Mouse (Mus musculus): ENCODE data around the gene Gm21985. TPM values are rescaled to one million over a fixed set of nuclear protein-coding genes. Genes with fewer than 3 reads are reported as not detected.
"Not testable (repeated sequence)": the region's sequence is repeated elsewhere in the genome, so short reads cannot be mapped to it uniquely, and the experiment has no call there.

Gene Gm21985
- polyA plus RNA-seq, 1 experiment from 2014 or later = not detected

- no peak overlapping the region for H3K4me3 ChIP-seq (ENCODE audit: low read depth, low read length)
- H3K36me3 ChIP-seq (ENCODE audit: control insufficient read depth, insufficient read depth, low read length) = no peaks in the 10 kb centered on the region
- TF ChIP-seq CTCF (IDR thresholded peaks at IDR 0.05; ENCODE audit: low read depth) (no peak), EP300 (optimal IDR thresholded peaks at IDR 0.05) (no peak)
- H3K4me2 ChIP-seq (replicated peaks; ENCODE audit: low read depth) = no peak overlapping the region
- no peak overlapping the region for H3K9ac ChIP-seq (ENCODE audit: low read length)
- H3K4me1 ChIP-seq (replicated peaks; ENCODE audit: control insufficient read depth, insufficient read depth) = no peaks in the 10 kb centered on the region
- DNase-seq (ENCODE audit: low spot score) (no peak), ATAC-seq (ENCODE audit: low FRiP score, low TSS enrichment) (no peak)
- no peaks in the 10 kb centered on the region for H3K9me3 ChIP-seq (ENCODE audit: control insufficient read depth, low read length)
- H3K27me3 ChIP-seq (ENCODE audit: control insufficient read depth, insufficient read depth, low read length) = no peaks in the 10 kb centered on the region
- 58% methylated on average over 2 of the region's 2 CpGs for WGBS
- no peak overlapping the region for H3K27ac ChIP-seq (replicated peaks)
Observed at GRCm38 (mm10) chr2:112443491-112443890, 177.4 kb downstream of the Gm21985 start.

- Histone ChIP-seq H3K4me2 (replicated peaks; ENCODE audit: low read depth) (no peak overlapping the region), H3K9me3 (ENCODE audit: control insufficient read depth, low read length) (no peaks in the 10 kb centered on the region), H3K9ac (ENCODE audit: low read length) (no peak overlapping the region), H3K36me3 (ENCODE audit: control insufficient read depth, insufficient read depth, low read length) (no peaks in the 10 kb centered on the region), H3K27ac (replicated peaks) (no peak overlapping the region), H3K27me3 (ENCODE audit: control insufficient read depth, insufficient read depth, low read length) (no peaks in the 10 kb centered on the region), H3K4me1 (replicated peaks; ENCODE audit: control insufficient read depth, insufficient read depth) (no peaks in the 10 kb centered on the region), H3K4me3 (ENCODE audit: low read depth, low read length) (no peak overlapping the region)
- no peak for DNase-seq (ENCODE audit: low spot score)
- no peak for ATAC-seq (ENCODE audit: low FRiP score, low TSS enrichment)
- TF ChIP-seq EP300 (optimal IDR thresholded peaks at IDR 0.05) (no peak), CTCF (IDR thresholded peaks at IDR 0.05; ENCODE audit: low read depth) (no peak)
Observed at GRCm38 (mm10) chr2:112445511-112445910, 179.4 kb downstream of the Gm21985 start.

DNA sequence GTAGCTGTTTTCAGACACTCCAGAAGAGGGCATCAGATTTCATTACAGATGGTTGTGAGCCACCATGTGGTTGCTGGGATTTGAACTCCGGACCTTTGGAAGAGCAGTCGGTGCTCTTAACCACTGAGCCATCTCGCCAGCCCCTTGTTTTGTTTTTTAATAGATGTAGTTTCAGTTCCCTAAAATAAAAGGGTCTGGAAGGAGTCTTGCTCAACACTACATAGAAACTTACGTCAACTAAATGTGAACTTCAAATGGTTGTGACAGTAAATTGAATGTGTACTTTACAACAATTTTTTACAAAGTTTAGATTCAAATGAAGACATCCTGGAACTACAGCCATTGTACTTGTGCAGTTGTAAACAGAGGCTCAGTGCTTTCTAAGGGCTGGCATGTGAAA is 181.9 kb downstream of the Gm21985 start:
- H3K4me2 ChIP-seq (replicated peaks; ENCODE audit: low read depth); ATAC-seq (ENCODE audit: low FRiP score, low TSS enrichment); H3K4me1 ChIP-seq (replicated peaks; ENCODE audit: control insufficient read depth, insufficient read depth); DNase-seq (ENCODE audit: low spot score); H3K27ac ChIP-seq (replicated peaks); H3K9me3 ChIP-seq (ENCODE audit: control insufficient read depth, low read length); H3K9ac ChIP-seq (ENCODE audit: low read length); H3K36me3 ChIP-seq (ENCODE audit: control insufficient read depth, insufficient read depth, low read length); H3K27me3 ChIP-seq (ENCODE audit: control insufficient read depth, insufficient read depth, low read length); H3K4me3 ChIP-seq (ENCODE audit: low read depth, low read length): not testable (repeated sequence)
- WGBS = 76% methylated on average over 4 of the region's 4 CpGs

- Histone ChIP-seq H3K4me3 (ENCODE audit: low read depth, low read length) (no peak overlapping the region), H3K4me1 (replicated peaks; ENCODE audit: control insufficient read depth, insufficient read depth) (no peaks in the 10 kb centered on the region), H3K36me3 (ENCODE audit: control insufficient read depth, insufficient read depth, low read length) (no peaks in the 10 kb centered on the region), H3K27ac (replicated peaks) (no peak overlapping the region), H3K9me3 (ENCODE audit: control insufficient read depth, low read length) (no peaks in the 10 kb centered on the region), H3K9ac (ENCODE audit: low read length) (no peak overlapping the region), H3K4me2 (replicated peaks; ENCODE audit: low read depth) (no peak overlapping the region), H3K27me3 (ENCODE audit: control insufficient read depth, insufficient read depth, low read length) (no peaks in the 10 kb centered on the region)
- no peak for DNase-seq (ENCODE audit: low spot score)
- ATAC-seq (ENCODE audit: low FRiP score, low TSS enrichment) = no peak
- TF ChIP-seq CTCF (IDR thresholded peaks at IDR 0.05; ENCODE audit: low read depth) = no peak
- TF ChIP-seq EP300 (optimal IDR thresholded peaks at IDR 0.05) = no peak
Observed at GRCm38 (mm10) chr2:112448510-112449059, 182.5 kb downstream of the Gm21985 start.

DNA sequence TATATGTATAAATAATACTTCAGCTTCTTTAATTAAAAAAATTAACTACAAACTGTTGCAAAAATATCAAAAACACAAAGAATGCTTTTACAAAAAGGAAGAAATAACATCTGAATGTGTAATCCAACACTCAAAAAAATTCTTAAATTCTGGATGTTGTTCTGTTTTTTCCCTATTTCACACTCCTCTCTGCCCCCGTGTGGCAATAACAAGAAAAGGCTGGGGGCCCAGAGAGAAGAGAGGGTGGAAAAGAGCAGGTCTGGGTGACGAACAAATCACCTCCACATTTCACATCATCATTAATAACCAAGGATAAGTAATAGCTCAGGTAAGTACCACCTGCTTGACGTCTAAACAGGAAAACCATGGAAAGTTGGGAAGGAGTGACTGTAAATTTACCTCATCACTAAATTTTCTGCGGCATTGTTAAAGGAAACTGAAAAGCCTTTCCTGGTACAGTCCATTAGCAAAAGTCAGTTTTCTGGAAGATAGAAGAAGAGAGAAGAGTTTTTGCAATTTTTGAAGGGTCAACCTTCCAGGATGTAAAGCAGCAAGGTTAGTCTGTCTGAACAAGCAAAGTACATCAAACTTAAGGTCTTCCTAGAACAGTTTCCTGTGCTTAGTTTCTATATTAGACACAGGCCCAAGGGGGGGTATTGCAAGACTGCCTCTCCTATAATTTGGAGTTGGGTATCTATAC is 183.6 kb downstream of the Gm21985 start:
- TF ChIP-seq EP300 (optimal IDR thresholded peaks at IDR 0.05) (no peak), CTCF (IDR thresholded peaks at IDR 0.05; ENCODE audit: low read depth) (peak; percentile 73)
- no peak for ATAC-seq (ENCODE audit: low FRiP score, low TSS enrichment)
- WGBS = 27% methylated on average over 4 of the region's 4 CpGs

DNA sequence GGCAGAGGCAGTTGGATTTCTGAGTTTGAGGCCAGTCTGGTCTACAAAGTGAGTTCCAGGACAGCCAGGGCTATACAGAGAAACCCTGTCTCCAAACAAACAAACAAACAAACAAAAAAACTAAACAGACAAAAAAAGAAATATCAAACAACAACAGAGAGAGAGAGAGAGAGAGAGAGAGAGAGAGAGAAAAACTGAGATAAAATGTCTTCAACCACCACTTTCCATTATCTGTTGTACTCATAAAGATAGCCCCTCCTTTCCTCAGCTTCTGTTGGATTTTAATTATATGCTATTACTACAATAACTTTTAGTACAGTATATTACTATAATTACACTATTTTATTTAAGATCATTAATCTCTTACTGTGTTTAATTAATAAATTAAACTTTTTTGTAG is 186.4 kb downstream of the Gm21985 start:
- H3K27ac ChIP-seq (replicated peaks); DNase-seq (ENCODE audit: low spot score); ATAC-seq (ENCODE audit: low FRiP score, low TSS enrichment); H3K9me3 ChIP-seq (ENCODE audit: control insufficient read depth, low read length); H3K27me3 ChIP-seq (ENCODE audit: control insufficient read depth, insufficient read depth, low read length); H3K36me3 ChIP-seq (ENCODE audit: control insufficient read depth, insufficient read depth, low read length); H3K4me2 ChIP-seq (replicated peaks; ENCODE audit: low read depth); H3K4me1 ChIP-seq (replicated peaks; ENCODE audit: control insufficient read depth, insufficient read depth); H3K4me3 ChIP-seq (ENCODE audit: low read depth, low read length); H3K9ac ChIP-seq (ENCODE audit: low read length): not testable (repeated sequence)

More for the DNA sequence above, 183.6 kb downstream of the Gm21985 start:
- Histone ChIP-seq H3K4me3 (ENCODE audit: low read depth, low read length) (no peak overlapping the region), H3K4me2 (replicated peaks; ENCODE audit: low read depth) (no peak overlapping the region), H3K4me1 (replicated peaks; ENCODE audit: control insufficient read depth, insufficient read depth) (no peaks in the 10 kb centered on the region), H3K9me3 (ENCODE audit: control insufficient read depth, low read length) (no peaks in the 10 kb centered on the region), H3K27me3 (ENCODE audit: control insufficient read depth, insufficient read depth, low read length) (no peaks in the 10 kb centered on the region), H3K36me3 (ENCODE audit: control insufficient read depth, insufficient read depth, low read length) (no peaks in the 10 kb centered on the region), H3K9ac (ENCODE audit: low read length) (no peak overlapping the region), H3K27ac (replicated peaks) (no peak overlapping the region)
- peak; percentile 18 for DNase-seq (ENCODE audit: low spot score)

Measured in stomach, postnatal 0 days (tissue).